In the genomic region with DNA sequence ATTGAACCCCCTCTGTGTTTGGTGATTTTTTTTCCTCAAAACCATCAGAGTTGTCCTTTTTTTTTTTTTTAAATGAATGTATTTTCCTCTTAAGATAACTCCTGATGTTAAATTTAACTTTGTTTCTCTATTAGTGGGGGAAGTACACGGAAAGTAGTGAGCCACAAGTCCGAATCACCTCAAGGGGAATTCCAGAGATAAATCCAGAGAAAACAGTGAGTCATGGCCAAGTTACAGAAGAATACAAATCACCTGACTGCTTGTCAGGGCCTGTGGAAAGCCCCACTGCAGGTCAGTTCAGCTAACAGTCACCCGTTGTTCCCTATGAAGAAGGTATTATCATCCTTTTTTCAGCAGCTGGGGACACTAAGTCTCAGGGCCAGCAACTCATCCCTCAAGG, we compare ENCODE assay signal across 17 mouse cellular contexts.
DNase-seq lines count a peak whose midpoint lies in the region; ATAC-seq and TF ChIP-seq lines count a peak whose summit lies in the region.
"Had no signal": no experiment of that assay in that cellular context is flagged by ENCODE, and none has a peak within 500 bp of the region (broad histone marks: within the 10 kb centered on the region; RNA-seq: fewer than 3 reads in every experiment).

No protein-coding gene starts in this region.

- ATAC-seq in heart, embryonic 14.5 days (ENCODE audit: insufficient number of reproducible peaks, insufficient read depth, low FRiP score, low read depth), result no peak
- peak; percentile 73 for ATAC-seq in Patski
- ATAC-seq: forebrain, embryonic 14.5 days; hindbrain, embryonic 16.5 days had no signal

- 4% methylated on average over 3 of the region's 3 CpGs for WGBS in heart, embryonic 14.5 days

- H3K4me2 ChIP-seq in heart, embryonic 14.5 days (ENCODE audit: low read length), result no peak overlapping the region
- H3K4me2 ChIP-seq: midbrain, embryonic 11.5 days had no signal

- no peak for TF ChIP-seq CTCF in Patski (IDR thresholded peaks at IDR 0.05)

- no peak overlapping the region for H3K9ac ChIP-seq in heart, embryonic 14.5 days (ENCODE audit: low read length)

- CTCF ChIA-PET in Patski (lab: Charles Lee), result interaction anchor here (1.0 to 1.5 kb wide), 3 partner anchors 17 to 679 kb away, joined by 4 read pairs; no protein-coding TSS in a partner anchor

- H3K4me3 ChIP-seq in heart, embryonic 14.5 days (ENCODE audit: control insufficient read depth in 1 of 2, insufficient read depth in 1 of 2, low read depth in 1 of 2, low read length in 2 of 2), result no peak overlapping the region

- no peaks in the 10 kb centered on the region for H3K9me3 ChIP-seq in heart, embryonic 14.5 days (ENCODE audit: control insufficient read depth, low read length)

- POLR2A ChIA-PET in Patski (lab: Charles Lee), result interaction anchor here (0.6 to 0.7 kb wide), 4 partner anchors 83 to 1242 kb away, joined by 3 to 5 read pairs (median 4); no protein-coding TSS in a partner anchor

- DNase-seq in heart, postnatal 36 days, result no peak
- peak; percentile 24 for DNase-seq in testis, postnatal 14 days (ENCODE audit: low spot score)
- DNase-seq in testis, postnatal 10 days (ENCODE audit: low spot score), result no peak
- DNase-seq in Patski (ENCODE audit: low read depth, low spot score), result peak; percentile 86
- DNase-seq in yolk sac, embryonic 10.5 days (ENCODE audit: low spot score), result no peak
- no peak for DNase-seq in adipocyte (ENCODE audit: low spot score)
- DNase-seq: cerebellum, adult 11 months; cerebellum, postnatal 25 days; gastrocnemius, postnatal 25 days; kidney, adult 18-20 months; kidney, postnatal 25 days; thymus, adult 18-20 months had no signal

- intact Hi-C loops in heart, postnatal 36 days (cut with DNase I), result loop anchor here (5.0 kb wide), 1 partner anchor 91 kb away; no protein-coding TSS in a partner anchor

- H3K4me1 ChIP-seq in heart, embryonic 14.5 days (ENCODE audit: control insufficient read depth in 2 of 2, insufficient read depth in 2 of 2, low read length in 2 of 2), result peaks cover 9 to 17% of the 10 kb centered on the region in 2 experiments

- no peaks in the 10 kb centered on the region for H3K27me3 ChIP-seq in heart, embryonic 14.5 days (ENCODE audit: control insufficient read depth, insufficient read depth, low read length)
- no peaks in the 10 kb centered on the region for H3K27me3 ChIP-seq in Patski

- in situ Hi-C loops in Patski (cut with MboI; ENCODE audit: low pct_unique_long_range_greater_than_20kb), result loop anchor here (10.0 kb wide), 2 partner anchors 614 to 744 kb away; no protein-coding TSS in a partner anchor

- H3K36me3 ChIP-seq in heart, embryonic 14.5 days (ENCODE audit: control insufficient read depth, insufficient read depth, low read length), result no peaks in the 10 kb centered on the region

- H3K27ac ChIP-seq in heart, embryonic 14.5 days (replicated peaks in 1 of 2; ENCODE audit: control insufficient read depth in 1 of 2, insufficient read depth in 1 of 2, low read depth in 2 of 2, low read length in 2 of 2), result peak overlapping the region; percentile 9 to 41
- H3K27ac ChIP-seq: macrophage had no signal

Comparison
In these comparisons a context has a peak if more than half of its experiments do, and no peak if none do; other contexts are left out.
1. DNase-seq: peak in testis, postnatal 14 days (single experiment) and Patski (single experiment); none in heart, postnatal 36 days (0 of 2), testis, postnatal 10 days (single experiment), yolk sac, embryonic 10.5 days (single experiment) and adipocyte (single experiment).